Mouse (Mus musculus) stomach, postnatal 0 days (tissue): Measurements from ENCODE around the gene Kpna3. TPM values are rescaled to one million over a fixed set of nuclear protein-coding genes. Genes with fewer than 3 reads are reported as not detected.

Source experiments
- ATAC-seq: fragments of 200-750 bp; cut with Nextera tagmentation; 2 replicates; pipeline ENCODE4 v1.8.0; 2017; ENCODE audit not compliant: low FRiP score, low TSS enrichment
- DNase-seq: peaks from one replicate; pipeline ENCODE4 v3.0.0-alpha.2; 2016; ENCODE audit warnings: low spot score
- H3K27ac ChIP-seq: fragments of 300-500 bp; sonication (generic); replicated peaks from 2 replicates; pipeline ENCODE4 v1.5.1; 2014; ENCODE audit warnings: mild to moderate bottlenecking, control low read depth
- H3K27me3 ChIP-seq: fragments of 300-500 bp; sonication (generic); 2 replicates; pipeline ENCODE4 v1.6.1; 2014; ENCODE audit warnings: low read length; ENCODE audit not compliant: control insufficient read depth, insufficient read depth
- H3K36me3 ChIP-seq: fragments of 300-500 bp; sonication (generic); 2 replicates; pipeline ENCODE4 v1.6.1; 2014; ENCODE audit warnings: low read length, mixed read lengths; ENCODE audit not compliant: control insufficient read depth, insufficient read depth
- H3K4me1 ChIP-seq: fragments of 300-500 bp; sonication (generic); replicated peaks from 2 replicates; pipeline ENCODE4 v1.6.1; 2014; ENCODE audit warnings: antibody characterized with exemption; ENCODE audit not compliant: control insufficient read depth, insufficient read depth
- H3K4me2 ChIP-seq: fragments of 300-500 bp; sonication (generic); replicated peaks from 2 replicates; pipeline ENCODE4 v1.6.1; 2014; ENCODE audit warnings: low read depth, mild to moderate bottlenecking, control low read depth, moderate library complexity
- H3K4me3 ChIP-seq: fragments of 300-500 bp; sonication (generic); 2 replicates; pipeline ENCODE4 v1.5.1; 2014; ENCODE audit warnings: low read depth, low read length, control low read depth
- H3K9ac ChIP-seq: fragments of 300-500 bp; sonication (generic); 2 replicates; pipeline ENCODE4 v1.6.1; 2014; ENCODE audit warnings: mild to moderate bottlenecking, low read length, control low read depth, mixed read lengths
- H3K9me3 ChIP-seq: fragments of 300-500 bp; sonication (generic); 2 replicates; pipeline ENCODE4 v1.6.1; 2016; ENCODE audit warnings: low read length; ENCODE audit not compliant: control insufficient read depth
- CTCF ChIP-seq: IDR thresholded peaks from 2 replicates; pipeline ENCODE4 v1.5.1; 2016; ENCODE audit warnings: antibody characterized with exemption, low read depth, mild to moderate bottlenecking, moderate library complexity
- EP300 ChIP-seq: optimal IDR thresholded peaks from 2 replicates; pipeline ENCODE3; 2016; ENCODE audit warnings: antibody characterized with exemption
- WGBS: fragments of 180-500 bp; shearing (Covaris S2); extraction: QIAGEN DNeasy Blood & Tissue Kit; methylation state at CpG from one replicate; pipeline ENCODE4 v1.1.7; 2014; 5-methylcytosine and 5-hydroxymethylcytosine counted together
- polyA plus RNA-seq: library from polyadenylated mRNA; unstranded; fragments of >200 nt; fragmentation: Nextera tagmentation; extraction: Ambion mirVana; gene quantifications from 2 replicates; pipeline ENCODE4 v1.2.1, GENCODE M21; 2015

Gene Kpna3
- polyA plus RNA-seq, 1 experiment from 2014 or later = 21.2 TPM

DNA sequence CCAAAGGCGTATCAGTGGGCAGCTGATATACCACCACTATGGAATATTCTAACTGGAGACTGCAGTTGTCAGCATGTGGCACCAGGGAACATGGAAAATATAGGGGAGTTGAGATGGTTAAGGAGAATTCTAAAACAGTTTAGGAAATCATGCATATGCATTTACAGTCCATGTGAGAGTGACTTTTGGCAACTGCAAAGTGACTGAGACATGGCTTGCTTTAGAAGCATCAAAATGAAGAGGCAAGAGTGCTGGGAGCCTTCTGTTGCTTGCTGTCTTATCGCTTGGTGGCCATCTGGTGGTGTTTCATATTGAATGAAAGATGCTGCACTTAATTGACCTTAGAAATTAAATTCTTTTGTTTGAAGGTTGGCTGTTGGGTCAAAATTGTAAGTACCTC lies 72.4 kb downstream of the Kpna3 start:
- TF ChIP-seq EP300 = no peak
- no peak for TF ChIP-seq CTCF
- DNase-seq (no peak), ATAC-seq (no peak)
- H3K9me3 ChIP-seq = no peaks in the 10 kb centered on the region
- no peak overlapping the region for H3K9ac ChIP-seq
- no peaks in the 10 kb centered on the region for H3K27me3 ChIP-seq
- H3K4me3 ChIP-seq = no peak overlapping the region
- no peak overlapping the region for H3K4me2 ChIP-seq
- WGBS = 97% methylated on average over 2 of the region's 2 CpGs
- H3K27ac ChIP-seq = no peak overlapping the region
- no peaks in the 10 kb centered on the region for H3K4me1 ChIP-seq
- H3K36me3 ChIP-seq = 0 out of 2 replicates have a peak, but pooled peaks cover 4% of the 10 kb centered on the region

DNA sequence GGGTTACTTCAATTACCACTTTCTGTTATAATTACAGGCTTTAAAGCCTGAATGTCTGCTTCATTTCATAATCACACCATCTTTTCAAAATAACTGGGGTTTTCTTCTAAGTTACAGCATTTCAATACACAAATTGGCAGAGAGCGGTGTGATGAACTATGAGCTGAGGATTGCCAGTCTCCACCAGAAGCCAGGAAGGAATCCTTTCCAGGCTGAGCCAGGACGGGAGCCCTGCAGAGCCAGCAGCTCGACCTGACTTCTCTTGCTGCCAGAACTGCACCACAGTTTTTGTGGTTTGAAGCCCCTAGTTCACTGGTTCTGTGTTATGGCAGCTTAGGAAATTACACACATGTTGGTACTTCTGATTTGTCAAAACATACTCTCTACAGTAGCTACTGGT lies 75.0 kb downstream of the Kpna3 start:
- 0 out of 2 replicates have a peak, but pooled peaks cover 2% of the 10 kb centered on the region for H3K36me3 ChIP-seq
- H3K4me2 ChIP-seq = no peak overlapping the region
- H3K27ac ChIP-seq = no peak overlapping the region
- 79% methylated on average over 3 of the region's 3 CpGs for WGBS
- DNase-seq (no peak), ATAC-seq (no peak)
- H3K4me3 ChIP-seq = no peak overlapping the region
- no peaks in the 10 kb centered on the region for H3K4me1 ChIP-seq
- no peaks in the 10 kb centered on the region for H3K9me3 ChIP-seq
- TF ChIP-seq CTCF (no peak), EP300 (no peak)
- H3K27me3 ChIP-seq = no peaks in the 10 kb centered on the region
- no peak overlapping the region for H3K9ac ChIP-seq

DNA sequence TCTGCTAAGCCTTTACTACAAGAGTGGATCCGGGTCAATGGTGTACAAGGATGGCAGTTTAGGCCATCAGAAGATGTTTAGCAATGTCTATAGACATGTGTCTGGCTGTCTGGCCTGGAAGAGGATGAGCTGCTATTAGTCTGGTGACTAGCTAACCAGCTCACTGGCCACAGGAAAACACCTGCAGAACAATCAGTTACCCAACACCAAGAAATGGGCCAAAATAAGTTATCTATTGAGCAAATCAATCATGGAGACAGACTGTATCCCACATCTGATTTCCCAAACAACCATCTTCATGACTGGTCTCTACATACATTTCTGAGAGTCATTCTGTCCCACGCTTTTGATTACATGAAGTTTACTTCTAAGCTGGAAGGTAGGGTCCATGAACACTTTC lies 75.9 kb downstream of the Kpna3 start:
- Histone ChIP-seq H3K9me3 (no peaks in the 10 kb centered on the region), H3K27ac (no peak overlapping the region), H3K4me1 (no peaks in the 10 kb centered on the region), H3K4me3 (no peak overlapping the region), H3K27me3 (no peaks in the 10 kb centered on the region), H3K36me3 (0 out of 2 replicates have a peak, but pooled peaks cover 2% of the 10 kb centered on the region), H3K9ac (no peak overlapping the region), H3K4me2 (no peak overlapping the region)
- ATAC-seq (no peak), DNase-seq (no peak)
- TF ChIP-seq EP300 = no peak
- WGBS = 90% methylated on average over 2 of the region's 2 CpGs

DNA sequence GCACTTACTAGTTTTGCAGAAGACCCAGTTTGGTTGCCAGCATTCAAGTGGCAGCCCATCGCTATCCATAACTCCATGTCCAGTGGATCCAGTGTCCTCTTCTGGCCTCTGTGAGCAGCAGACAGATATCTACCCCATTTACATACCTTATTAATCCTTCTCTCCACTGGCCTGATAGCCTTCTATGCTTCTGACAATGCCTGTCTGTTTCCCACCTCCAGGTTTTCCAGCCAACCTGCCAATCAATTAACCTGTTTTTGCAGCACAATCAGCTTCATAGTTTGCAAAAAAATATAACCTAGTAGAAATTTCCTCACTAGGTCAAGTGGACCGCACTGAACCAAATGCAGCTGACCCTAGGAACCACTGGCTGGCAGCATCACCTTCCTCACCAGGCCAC lies 77.4 kb downstream of the Kpna3 start:
- no peaks in the 10 kb centered on the region for H3K27me3 ChIP-seq
- DNase-seq (no peak), ATAC-seq (no peak)
- H3K9me3 ChIP-seq = no peaks in the 10 kb centered on the region
- H3K27ac ChIP-seq = no peak overlapping the region
- WGBS = 87% methylated on average over 2 of the region's 2 CpGs
- H3K4me2 ChIP-seq = no peak overlapping the region
- no peaks in the 10 kb centered on the region for H3K36me3 ChIP-seq
- TF ChIP-seq CTCF (no peak), EP300 (no peak)
- H3K4me1 ChIP-seq = no peaks in the 10 kb centered on the region
- no peak overlapping the region for H3K9ac ChIP-seq
- H3K4me3 ChIP-seq = no peak overlapping the region

DNA sequence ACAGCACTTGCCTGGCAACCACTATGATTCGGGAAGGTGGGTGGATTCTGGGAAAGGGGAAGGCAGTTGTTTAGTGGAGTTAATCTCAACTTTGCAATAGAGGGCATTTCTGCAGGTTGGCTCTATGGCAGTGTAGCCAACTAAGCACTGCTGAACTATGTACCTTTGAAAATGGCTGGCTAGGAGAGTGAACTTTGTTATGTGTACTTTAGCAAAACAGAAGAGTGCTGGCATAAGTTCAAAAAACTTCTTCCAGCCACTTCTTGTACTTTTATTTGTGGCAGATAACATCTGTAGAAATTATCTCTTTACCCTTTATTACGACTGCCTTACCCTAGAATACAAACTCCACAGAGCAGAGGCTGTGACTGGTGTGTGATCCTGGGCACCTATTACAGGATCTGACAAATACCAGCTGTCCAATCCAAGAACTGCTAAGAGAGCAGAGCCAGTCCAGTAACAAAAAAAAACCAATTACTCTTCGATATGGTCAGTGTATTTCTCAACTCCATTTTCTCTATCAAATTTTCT lies 78.6 kb downstream of the Kpna3 start:
- no peak overlapping the region for H3K9ac ChIP-seq
- H3K36me3 ChIP-seq = no peaks in the 10 kb centered on the region
- peak; percentile 60; the same call in 1 of the 2 replicates for ATAC-seq
- DNase-seq = no peak
- H3K4me2 ChIP-seq = peak overlapping the region; percentile 67
- TF ChIP-seq CTCF = no peak
- no peak for TF ChIP-seq EP300
- no peaks in the 10 kb centered on the region for H3K27me3 ChIP-seq
- H3K4me3 ChIP-seq = peak overlapping the region; percentile 58; the same call in 1 of the 2 replicates
- H3K27ac ChIP-seq = peak overlapping the region; percentile 91
- 29% methylated on average over 3 of the region's 3 CpGs for WGBS
- no peaks in the 10 kb centered on the region for H3K4me1 ChIP-seq
- no peaks in the 10 kb centered on the region for H3K9me3 ChIP-seq

DNA sequence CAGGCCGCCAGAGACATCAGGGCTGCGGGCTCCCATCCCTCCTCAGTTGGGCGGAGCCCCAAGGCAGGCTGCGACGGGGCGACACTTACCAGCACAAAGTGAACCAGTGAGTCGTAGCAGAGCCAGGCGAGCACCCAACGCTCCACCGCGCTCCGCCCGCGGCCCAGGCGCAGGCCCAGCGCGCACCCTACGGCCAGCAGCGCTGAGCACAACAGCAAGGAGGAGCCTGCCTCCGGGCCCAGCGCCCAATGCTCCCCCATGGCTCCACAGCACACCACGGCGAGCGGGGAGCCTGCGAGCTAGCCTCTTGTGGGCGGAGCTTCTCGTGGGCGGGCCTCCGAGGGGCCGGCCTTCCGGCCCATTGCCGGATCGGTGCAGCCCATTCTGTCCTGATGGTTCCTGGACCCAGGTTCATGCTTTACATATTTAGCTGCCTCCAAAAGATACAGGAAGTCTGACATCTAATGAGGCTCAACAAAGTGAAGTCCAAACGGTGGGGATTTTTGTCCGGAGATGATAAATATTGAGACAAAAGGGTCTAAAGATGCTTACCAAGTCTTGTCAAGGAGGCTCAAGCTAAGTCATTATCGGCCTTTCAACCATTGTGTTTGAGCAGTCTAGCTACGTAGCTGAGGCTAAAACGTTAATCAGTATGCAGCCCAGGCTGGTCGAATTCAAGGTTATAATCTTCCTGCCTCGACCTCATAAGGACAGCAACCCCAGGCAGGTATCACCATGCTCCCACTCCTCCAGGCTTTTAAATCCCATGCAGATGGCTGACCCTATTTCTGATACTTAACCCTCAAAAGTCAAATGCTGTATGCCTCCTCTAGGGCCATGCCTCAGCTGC lies 79.3 kb downstream of the Kpna3 start, which contains the start of gene Ebpl:
TSS of gene Ebpl (minus strand) at position 309 of the 850 bp plus-strand sequence.
- under 1% methylated on average over 40 of the region's 40 CpGs for WGBS
- no peaks in the 10 kb centered on the region for H3K4me1 ChIP-seq
- no peaks in the 10 kb centered on the region for H3K36me3 ChIP-seq
- peak within 1 kb of the TSS; percentile 58 for H3K4me3 ChIP-seq
- H3K4me2 ChIP-seq = peak within 1 kb of the TSS; percentile 67
- ATAC-seq (peak; percentile 96), DNase-seq (peak; percentile 94)
- peak; percentile 46 for TF ChIP-seq CTCF
- TF ChIP-seq EP300 = no peak
- H3K9ac ChIP-seq = peak within 1 kb of the TSS; percentile 75
- H3K27ac ChIP-seq = peak within 1 kb of the TSS; percentile 91
- H3K27me3 ChIP-seq = no peaks in the 10 kb centered on the region
- H3K9me3 ChIP-seq = no peaks in the 10 kb centered on the region
